Mouse (Mus musculus) heart, embryonic 12.5 days (tissue): ENCODE measurements around the gene Nudt7. TPM values are rescaled to one million over a fixed set of nuclear protein-coding genes. Genes with fewer than 3 reads are reported as not detected.

Source experiments
- ATAC-seq: fragments of 200-750 bp; cut with Nextera tagmentation; 2 replicates; pipeline ENCODE4 v1.8.0; 2017; ENCODE audit warnings: moderate TSS enrichment, moderate library complexity; ENCODE audit not compliant: insufficient number of reproducible peaks, low FRiP score
- H3K27ac ChIP-seq: fragments of 300-500 bp; sonication (generic); 2 replicates; pipeline ENCODE4 v1.5.1; 2016; ENCODE audit warnings: mild to moderate bottlenecking, moderate library complexity; ENCODE audit not compliant: poor library complexity, severe bottlenecking
- H3K27me3 ChIP-seq: fragments of 300-500 bp; sonication (generic); replicated peaks from 2 replicates; pipeline ENCODE4 v1.6.1; 2016; ENCODE audit warnings: mild to moderate bottlenecking, moderate library complexity
- H3K36me3 ChIP-seq: fragments of 300-500 bp; sonication (generic); 2 replicates; pipeline ENCODE4 v1.6.1; 2016; ENCODE audit warnings: mild to moderate bottlenecking, moderate library complexity
- H3K4me1 ChIP-seq: fragments of 300-500 bp; sonication (generic); replicated peaks from 2 replicates; pipeline ENCODE4 v1.6.1; 2016; ENCODE audit warnings: mild to moderate bottlenecking
- H3K4me2 ChIP-seq: fragments of 300-500 bp; sonication (generic); 2 replicates; pipeline ENCODE4 v1.6.1; 2016; ENCODE audit warnings: mild to moderate bottlenecking, moderate library complexity
- H3K4me3 ChIP-seq: fragments of 300-500 bp; sonication (generic); 2 replicates; pipeline ENCODE4 v1.5.1; 2016; ENCODE audit warnings: mild to moderate bottlenecking
- H3K9ac ChIP-seq: fragments of 300-500 bp; sonication (generic); 2 replicates; pipeline ENCODE4 v1.6.1; 2016; ENCODE audit warnings: mild to moderate bottlenecking, moderate library complexity
- H3K9me3 ChIP-seq: fragments of 300-500 bp; sonication (generic); replicated peaks from 2 replicates; pipeline ENCODE4 v1.6.1; 2016; ENCODE audit warnings: mild to moderate bottlenecking, moderate library complexity
- WGBS: fragments of 180-500 bp; shearing (Covaris S2); methylation state at CpG from one replicate; pipeline ENCODE4 v1.1.7; 2016; 5-methylcytosine and 5-hydroxymethylcytosine counted together
- polyA plus RNA-seq: library from polyadenylated mRNA; unstranded; fragments of >200 nt; fragmentation: Nextera tagmentation; extraction: Ambion mirVana; gene quantifications from 2 replicates; pipeline ENCODE4 v1.2.1, GENCODE M21; 2016

The Nudt7 gene
- polyA plus RNA-seq = 23.5 and 23.7 TPM in 2 replicates

GRCm38 (mm10) chr8:114133510-114134362, at the start of gene Nudt7:
Gene Nudt7, plus strand, starts transcription at chr8:114133557.
- H3K9ac ChIP-seq = peak within 1 kb of the TSS; percentile 80
- no peaks in the 10 kb centered on the region for H3K27me3 ChIP-seq
- H3K4me2 ChIP-seq = peak within 1 kb of the TSS; percentile 91
- peak; percentile 93 for ATAC-seq
- H3K36me3 ChIP-seq = no peaks in the 10 kb centered on the region
- no peaks in the 10 kb centered on the region for H3K9me3 ChIP-seq
- peaks cover 14% of the 10 kb centered on the region for H3K4me1 ChIP-seq
- H3K27ac ChIP-seq = peak within 1 kb of the TSS; percentile 68
- H3K4me3 ChIP-seq = peak within 1 kb of the TSS; percentile 70
- 3% methylated on average over 23 of the region's 23 CpGs for WGBS

DNA sequence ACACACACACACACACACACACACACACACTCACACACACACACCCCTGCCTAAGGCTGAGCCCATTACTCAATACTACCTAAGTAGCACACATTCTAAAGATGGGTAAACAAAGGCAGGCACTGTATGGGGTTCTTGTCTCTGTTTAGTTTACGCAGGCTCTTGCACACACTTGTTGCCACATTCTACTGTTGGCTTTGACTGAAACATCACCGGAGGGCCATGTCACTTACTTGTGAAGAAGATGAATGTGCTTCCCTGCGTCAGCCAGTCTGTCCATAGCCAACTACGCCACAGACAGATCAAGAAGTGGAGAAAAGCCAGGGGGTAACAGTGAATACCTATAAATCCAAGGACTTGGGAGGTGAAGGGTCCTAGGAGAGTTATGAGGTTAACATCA, 45.4 kb upstream of the Nudt7 start:
- Histone ChIP-seq H3K9me3 (no peaks in the 10 kb centered on the region), H3K4me3 (no peak overlapping the region), H3K36me3 (no peaks in the 10 kb centered on the region), H3K4me1 (no peaks in the 10 kb centered on the region), H3K27me3 (no peaks in the 10 kb centered on the region), H3K4me2 (no peak overlapping the region), H3K27ac (no peak overlapping the region), H3K9ac (no peak overlapping the region)
- WGBS = 83% methylated on average over 4 of the region's 4 CpGs
- ATAC-seq = no peak

- WGBS = 84% methylated on average over 4 of the region's 4 CpGs
- ATAC-seq = no peak
Observed at GRCm38 (mm10) chr8:114090736-114091135, 42.6 kb upstream of the Nudt7 start.

GRCm38 (mm10) chr8:114093321-114093720, 40.0 kb upstream of the Nudt7 start:
- H3K9me3 ChIP-seq = no peaks in the 10 kb centered on the region
- no peaks in the 10 kb centered on the region for H3K4me1 ChIP-seq
- H3K4me3 ChIP-seq = no peak overlapping the region
- H3K27ac ChIP-seq = no peak overlapping the region
- H3K9ac ChIP-seq = no peak overlapping the region
- WGBS = 81% methylated on average over 3 of the region's 3 CpGs
- no peak overlapping the region for H3K4me2 ChIP-seq
- H3K36me3 ChIP-seq = no peaks in the 10 kb centered on the region
- no peak for ATAC-seq
- no peaks in the 10 kb centered on the region for H3K27me3 ChIP-seq

More at GRCm38 (mm10) chr8:114090736-114091135, 42.6 kb upstream of the Nudt7 start:
- H3K27me3 ChIP-seq = no peaks in the 10 kb centered on the region
- H3K4me3 ChIP-seq = no peak overlapping the region
- H3K4me1 ChIP-seq = no peaks in the 10 kb centered on the region
- H3K9ac ChIP-seq = no peak overlapping the region
- no peaks in the 10 kb centered on the region for H3K9me3 ChIP-seq
- no peak overlapping the region for H3K4me2 ChIP-seq
- no peaks in the 10 kb centered on the region for H3K36me3 ChIP-seq
- H3K27ac ChIP-seq = no peak overlapping the region

- Histone ChIP-seq H3K9ac (no peak overlapping the region), H3K4me1 (no peaks in the 10 kb centered on the region), H3K27ac (no peak overlapping the region), H3K27me3 (no peaks in the 10 kb centered on the region), H3K9me3 (no peaks in the 10 kb centered on the region), H3K4me2 (no peak overlapping the region), H3K4me3 (no peak overlapping the region), H3K36me3 (no peaks in the 10 kb centered on the region)
- ATAC-seq = no peak
- WGBS = 76% methylated on average over 4 of the region's 4 CpGs
Observed at GRCm38 (mm10) chr8:114094526-114094925, 38.8 kb upstream of the Nudt7 start.

- no peaks in the 10 kb centered on the region for H3K27me3 ChIP-seq
- no peaks in the 10 kb centered on the region for H3K9me3 ChIP-seq
- H3K27ac ChIP-seq = no peak overlapping the region
- H3K9ac ChIP-seq = no peak overlapping the region
- H3K4me1 ChIP-seq = no peaks in the 10 kb centered on the region
- H3K4me3 ChIP-seq = no peak overlapping the region
- H3K4me2 ChIP-seq = no peak overlapping the region
- no peak for ATAC-seq
- no peaks in the 10 kb centered on the region for H3K36me3 ChIP-seq
- WGBS = 74% methylated on average over 14 of the region's 14 CpGs
Observed at GRCm38 (mm10) chr8:114100561-114101206, 32.7 kb upstream of the Nudt7 start.

DNA sequence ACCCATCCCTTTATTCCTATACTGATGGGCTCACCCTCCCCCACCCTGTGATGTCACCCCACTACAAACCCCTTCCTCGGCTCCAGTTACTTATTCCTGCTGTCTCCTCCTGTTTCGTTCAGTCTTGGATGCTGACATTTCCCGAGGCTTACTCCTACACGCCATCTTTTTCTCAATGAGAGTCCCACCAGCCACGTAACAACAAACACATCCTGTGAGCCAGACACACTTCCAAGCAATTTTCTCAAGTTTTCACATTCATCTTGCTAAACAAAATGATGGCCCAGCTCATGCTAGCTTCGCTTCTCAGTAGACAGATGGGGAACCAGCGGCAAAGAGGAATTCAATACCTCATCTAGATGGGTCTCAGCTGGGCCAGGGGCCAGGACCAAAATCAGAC, 30.0 kb upstream of the Nudt7 start:
- H3K27ac ChIP-seq = no peak overlapping the region
- 82% methylated on average over 7 of the region's 7 CpGs for WGBS
- H3K4me1 ChIP-seq = no peaks in the 10 kb centered on the region
- no peak for ATAC-seq
- H3K9ac ChIP-seq = no peak overlapping the region
- H3K4me3 ChIP-seq = no peak overlapping the region
- H3K27me3 ChIP-seq = no peaks in the 10 kb centered on the region
- no peaks in the 10 kb centered on the region for H3K9me3 ChIP-seq
- no peak overlapping the region for H3K4me2 ChIP-seq
- H3K36me3 ChIP-seq = no peaks in the 10 kb centered on the region

- no peak overlapping the region for H3K9ac ChIP-seq
- ATAC-seq = no peak
- 88% methylated on average over 5 of the region's 5 CpGs for WGBS
- H3K36me3 ChIP-seq = no peaks in the 10 kb centered on the region
- H3K4me1 ChIP-seq = no peaks in the 10 kb centered on the region
- H3K27me3 ChIP-seq = no peaks in the 10 kb centered on the region
- no peak overlapping the region for H3K27ac ChIP-seq
- H3K4me3 ChIP-seq = no peak overlapping the region
- no peaks in the 10 kb centered on the region for H3K9me3 ChIP-seq
- no peak overlapping the region for H3K4me2 ChIP-seq
Observed at GRCm38 (mm10) chr8:114105971-114106370, 27.4 kb upstream of the Nudt7 start.

DNA sequence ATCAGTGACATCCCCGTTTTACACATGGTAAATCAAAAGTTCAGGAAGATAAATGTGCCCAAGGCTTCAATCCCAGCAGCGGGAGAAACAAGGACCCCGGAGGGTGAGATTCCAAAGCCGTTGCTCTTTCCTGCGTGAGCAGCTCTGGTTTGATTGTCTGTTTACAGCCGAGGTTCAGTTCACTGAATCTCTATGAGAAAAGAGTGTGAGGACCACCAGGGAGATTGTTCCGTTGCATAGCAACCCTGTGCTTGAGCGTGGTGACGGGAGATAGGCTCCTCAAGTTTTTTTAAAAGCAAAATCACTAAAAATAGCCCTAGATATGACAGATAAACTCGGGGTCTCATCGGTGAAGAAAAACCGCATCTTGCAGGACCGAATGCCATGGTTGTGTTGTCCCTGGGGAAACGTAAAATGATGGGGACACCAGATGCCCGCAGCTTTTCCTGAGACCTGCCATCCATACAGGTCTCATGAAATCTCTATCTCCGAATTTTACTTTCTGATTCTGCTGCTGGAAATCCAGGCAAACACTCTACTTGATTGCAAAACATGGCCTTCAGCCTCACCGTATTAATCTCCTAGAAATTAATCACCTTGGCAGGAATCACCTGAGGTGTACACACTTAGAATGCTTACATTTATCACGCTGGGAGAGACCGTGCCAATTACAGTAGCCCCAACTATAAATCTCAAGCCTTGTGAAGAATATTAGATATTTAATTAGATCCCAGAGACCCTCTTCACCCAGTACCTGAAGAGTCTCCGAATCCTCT, 23.8 kb upstream of the Nudt7 start:
- 72% methylated on average over 20 of the region's 20 CpGs for WGBS
- Histone ChIP-seq H3K4me3 (no peak overlapping the region), H3K27ac (no peak overlapping the region), H3K9me3 (no peaks in the 10 kb centered on the region), H3K4me1 (no peaks in the 10 kb centered on the region), H3K36me3 (no peaks in the 10 kb centered on the region), H3K27me3 (no peaks in the 10 kb centered on the region), H3K4me2 (no peak overlapping the region), H3K9ac (no peak overlapping the region)
- no peak for ATAC-seq

GRCm38 (mm10) chr8:114115076-114115475, 18.3 kb upstream of the Nudt7 start:
- H3K9ac ChIP-seq = no peak overlapping the region
- H3K27me3 ChIP-seq = no peaks in the 10 kb centered on the region
- no peaks in the 10 kb centered on the region for H3K36me3 ChIP-seq
- H3K9me3 ChIP-seq = no peaks in the 10 kb centered on the region
- WGBS = 58% methylated on average over 1 of the region's 1 CpGs
- no peaks in the 10 kb centered on the region for H3K4me1 ChIP-seq
- no peak overlapping the region for H3K4me3 ChIP-seq
- no peak for ATAC-seq
- H3K4me2 ChIP-seq = no peak overlapping the region
- H3K27ac ChIP-seq = no peak overlapping the region

DNA sequence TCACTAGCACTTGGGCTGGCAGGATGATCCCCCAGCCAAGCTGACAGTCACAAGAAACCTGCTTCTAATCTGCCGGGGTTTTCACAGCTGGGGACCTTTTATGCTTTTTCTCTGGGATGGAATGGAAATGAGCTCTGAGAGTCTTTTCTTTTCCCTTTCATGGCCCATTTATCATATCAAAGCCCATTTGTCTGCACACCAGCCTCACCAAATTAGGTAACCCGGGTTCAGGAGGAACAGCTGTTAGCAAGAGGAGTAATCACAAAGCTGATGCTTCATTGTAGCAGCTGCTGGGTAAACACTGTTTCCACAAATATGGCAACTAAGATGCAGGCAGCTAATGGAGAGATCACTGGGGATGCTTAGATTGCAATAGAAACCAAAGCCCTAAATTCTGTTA, 17.3 kb upstream of the Nudt7 start:
- H3K4me3 ChIP-seq = no peak overlapping the region
- no peaks in the 10 kb centered on the region for H3K36me3 ChIP-seq
- no peak for ATAC-seq
- no peak overlapping the region for H3K27ac ChIP-seq
- H3K27me3 ChIP-seq = no peaks in the 10 kb centered on the region
- no peak overlapping the region for H3K9ac ChIP-seq
- WGBS = 9% methylated on average over 2 of the region's 2 CpGs
- no peaks in the 10 kb centered on the region for H3K9me3 ChIP-seq
- no peaks in the 10 kb centered on the region for H3K4me1 ChIP-seq
- H3K4me2 ChIP-seq = no peak overlapping the region
